Mouse (Mus musculus) kidney, adult 2 months (tissue): Measurements from ENCODE around the gene Trdmt1.

Experiments used
- CTCF ChIP-seq: fragments of 200-500 bp; conservative IDR thresholded peaks from 2 replicates; pipeline ENCODE4 v1.5.1; 2011; ENCODE audit warnings: low read depth, mild to moderate bottlenecking, control low read depth, low read length, moderate library complexity, mixed read lengths; ENCODE audit not compliant: insufficient read depth, insufficient read length
- POLR2A ChIP-seq: fragments of 200-500 bp; IDR thresholded peaks from one replicate; pipeline ENCODE4 v1.6.1; 2011; ENCODE audit warnings: low read depth, low read length, control low read depth

DNA sequence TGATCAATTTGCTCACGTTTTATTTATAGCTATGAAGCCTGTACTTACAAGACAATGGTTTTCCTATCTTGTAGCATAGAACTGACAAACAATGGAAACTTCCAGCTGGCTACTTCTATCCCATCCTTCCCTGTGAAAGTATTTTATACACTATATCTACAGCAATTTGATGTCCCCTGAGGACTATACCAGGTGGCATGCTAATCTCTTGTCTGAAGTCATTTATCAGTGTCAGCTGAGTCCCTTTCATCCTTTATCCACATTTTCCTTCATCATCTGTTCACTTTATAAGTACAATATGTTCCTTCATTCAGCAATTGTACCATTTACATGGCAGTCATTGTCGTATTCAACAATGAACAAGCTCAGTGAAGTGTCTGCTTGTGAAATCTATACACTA, 17.3 kb downstream of the Trdmt1 start:
- no peak for TF ChIP-seq CTCF
- no peak for TF ChIP-seq POLR2A
